Mouse (Mus musculus): ENCODE results near the gene Ugt1a5. TPM values are rescaled to one million over a fixed set of nuclear protein-coding genes. Genes with fewer than 3 reads are reported as not detected.

Ugt1a5 gene
- polyA plus RNA-seq, 1 experiment from 2014 or later: not detected

DNA sequence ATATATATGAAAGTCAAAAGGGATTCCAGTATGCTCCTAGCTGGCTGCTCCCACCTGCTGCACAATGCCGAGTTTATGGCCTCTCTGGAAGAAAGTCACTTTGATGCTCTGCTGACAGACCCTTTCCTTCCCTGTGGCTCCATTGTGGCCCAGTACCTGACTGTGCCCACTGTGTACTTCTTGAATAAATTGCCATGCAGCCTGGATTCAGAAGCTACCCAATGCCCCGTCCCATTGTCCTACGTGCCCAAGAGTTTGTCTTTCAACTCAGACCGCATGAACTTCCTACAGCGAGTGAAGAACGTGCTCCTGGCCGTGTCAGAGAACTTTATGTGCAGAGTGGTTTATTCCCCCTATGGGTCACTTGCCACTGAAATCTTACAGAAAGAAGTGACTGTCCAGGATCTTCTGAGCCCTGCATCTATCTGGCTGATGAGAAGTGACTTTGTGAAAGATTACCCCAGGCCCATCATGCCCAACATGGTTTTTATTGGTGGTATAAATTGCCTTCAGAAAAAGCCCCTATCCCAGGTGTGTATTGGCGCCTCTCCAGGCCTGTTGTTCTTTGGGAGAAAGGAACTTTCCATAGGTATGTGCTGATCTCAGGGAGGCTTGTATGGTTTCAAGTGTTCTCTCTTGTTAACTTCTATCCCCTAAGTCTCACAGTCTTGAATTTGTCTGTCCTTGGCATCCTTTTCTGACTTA lies 46.7 kb downstream of the Ugt1a5 start:
- Histone ChIP-seq H3K27ac (ENCODE audit: low read length) (no peak overlapping the region), H3K36me3 (ENCODE audit: control insufficient read depth, insufficient read depth, low read length) (no peaks in the 10 kb centered on the region), H3K9me3 (ENCODE audit: control insufficient read depth, low read length) (peaks cover 53% of the 10 kb centered on the region), H3K4me1 (replicated peaks; ENCODE audit: control insufficient read depth, insufficient read depth, low read length) (no peaks in the 10 kb centered on the region), H3K9ac (ENCODE audit: low read length) (no peak overlapping the region), H3K27me3 (ENCODE audit: control insufficient read depth, insufficient read depth, low read depth, low read length) (no peaks in the 10 kb centered on the region), H3K4me3 (ENCODE audit: low read length) (no peak overlapping the region), H3K4me2 (ENCODE audit: low read depth, low read length) (no peak overlapping the region)
- no peak for ATAC-seq (ENCODE audit: low read depth)
- 54% methylated on average over 8 of the region's 8 CpGs for WGBS

GRCm38 (mm10) chr1:88213061-88213460 lies 47.2 kb downstream of the Ugt1a5 start:
- Histone ChIP-seq H3K9ac (ENCODE audit: low read length) (no peak overlapping the region), H3K4me2 (ENCODE audit: low read depth, low read length) (no peak overlapping the region), H3K27ac (ENCODE audit: low read length) (no peak overlapping the region), H3K4me1 (replicated peaks; ENCODE audit: control insufficient read depth, insufficient read depth, low read length) (no peaks in the 10 kb centered on the region), H3K9me3 (ENCODE audit: control insufficient read depth, low read length) (peaks cover 55% of the 10 kb centered on the region), H3K36me3 (ENCODE audit: control insufficient read depth, insufficient read depth, low read length) (no peaks in the 10 kb centered on the region), H3K27me3 (ENCODE audit: control insufficient read depth, insufficient read depth, low read depth, low read length) (no peaks in the 10 kb centered on the region), H3K4me3 (ENCODE audit: low read length) (no peak overlapping the region)
- 69% methylated on average over 1 of the region's 1 CpGs for WGBS
- no peak for ATAC-seq (ENCODE audit: low read depth)

GRCm38 (mm10) chr1:88213766-88214461 lies 48.1 kb downstream of the Ugt1a5 start:
- Histone ChIP-seq H3K36me3 (ENCODE audit: control insufficient read depth, insufficient read depth, low read length) (no peaks in the 10 kb centered on the region), H3K4me3 (ENCODE audit: low read length) (no peak overlapping the region), H3K27me3 (ENCODE audit: control insufficient read depth, insufficient read depth, low read depth, low read length) (no peaks in the 10 kb centered on the region), H3K4me1 (replicated peaks; ENCODE audit: control insufficient read depth, insufficient read depth, low read length) (no peaks in the 10 kb centered on the region), H3K9ac (ENCODE audit: low read length) (no peak overlapping the region), H3K9me3 (ENCODE audit: control insufficient read depth, low read length) (peaks cover 55% of the 10 kb centered on the region), H3K27ac (ENCODE audit: low read length) (no peak overlapping the region), H3K4me2 (ENCODE audit: low read depth, low read length) (no peak overlapping the region)
- WGBS: 73% methylated on average over 2 of the region's 2 CpGs
- ATAC-seq (ENCODE audit: low read depth): no peak

DNA sequence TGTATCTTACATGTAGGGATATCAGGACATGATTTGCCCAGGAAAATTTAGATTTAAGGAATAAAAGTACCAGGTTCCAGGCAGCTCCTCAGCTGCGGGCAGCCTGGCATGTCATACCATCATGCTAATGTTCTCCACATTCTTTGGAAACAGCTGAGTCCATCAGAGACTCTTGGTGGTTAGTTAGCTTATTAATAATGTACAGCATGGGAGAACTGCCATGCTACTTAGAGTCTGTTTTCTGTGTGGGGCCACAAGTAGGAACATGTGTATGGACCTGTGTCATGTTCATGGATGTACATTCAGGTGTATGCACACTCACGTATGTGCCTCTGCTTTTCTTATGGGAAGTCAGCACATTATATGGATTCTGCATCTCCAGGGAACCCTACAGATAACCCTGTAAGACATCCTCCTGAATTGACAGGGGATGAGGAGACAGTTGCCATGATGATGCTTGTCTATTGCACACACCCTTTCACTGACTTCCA lies 48.7 kb downstream of the Ugt1a5 start:
- 77% methylated on average over 2 of the region's 2 CpGs for WGBS
- no peak for ATAC-seq (ENCODE audit: low read depth)
- no peak overlapping the region for H3K27ac ChIP-seq (ENCODE audit: low read length)

DNA sequence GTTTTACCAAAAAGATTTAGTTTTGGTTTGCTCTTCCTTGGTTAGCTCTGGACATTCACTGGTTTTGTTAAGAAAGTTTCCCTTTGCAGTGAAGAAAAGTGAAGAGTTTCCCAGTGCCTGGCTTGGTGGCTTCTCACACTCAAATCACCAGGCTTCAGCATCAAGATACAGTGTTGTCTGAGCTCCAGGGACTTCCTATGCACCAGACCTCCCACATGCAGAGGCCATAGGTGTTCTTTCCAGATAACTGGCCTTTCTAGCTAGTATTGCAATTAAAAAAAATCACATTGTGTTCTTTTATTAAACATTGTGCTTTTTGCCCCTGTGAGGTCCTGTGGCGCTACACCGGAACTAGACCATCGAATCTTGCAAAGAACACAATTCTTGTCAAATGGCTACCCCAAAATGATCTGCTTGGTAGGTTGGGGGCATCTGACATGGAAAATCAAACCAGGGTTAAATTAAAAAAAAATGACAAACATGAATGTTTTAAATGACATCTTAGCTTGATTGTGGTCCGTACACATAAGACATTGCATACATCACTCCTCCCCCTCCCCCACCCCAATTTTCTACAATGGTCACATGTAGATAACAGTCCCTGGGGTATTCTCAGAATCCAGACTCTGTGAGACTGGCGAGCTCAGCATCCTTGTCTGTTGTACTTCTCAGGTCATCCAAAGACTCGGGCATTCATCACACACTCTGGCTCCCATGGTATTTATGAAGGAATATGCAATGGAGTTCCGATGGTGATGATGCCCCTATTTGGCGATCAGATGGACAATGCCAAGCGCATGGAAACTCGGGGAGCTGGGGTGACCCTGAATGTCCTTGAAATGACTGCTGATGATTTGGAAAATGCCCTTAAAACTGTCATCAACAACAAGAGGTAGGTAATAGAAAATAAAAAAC lies 49.9 kb downstream of the Ugt1a5 start:
- Histone ChIP-seq H3K36me3 (ENCODE audit: control insufficient read depth, insufficient read depth, low read length) (no peaks in the 10 kb centered on the region), H3K4me2 (ENCODE audit: low read depth, low read length) (no peak overlapping the region), H3K4me1 (replicated peaks; ENCODE audit: control insufficient read depth, insufficient read depth, low read length) (no peaks in the 10 kb centered on the region), H3K27me3 (ENCODE audit: control insufficient read depth, insufficient read depth, low read depth, low read length) (no peaks in the 10 kb centered on the region), H3K9ac (ENCODE audit: low read length) (no peak overlapping the region), H3K27ac (ENCODE audit: low read length) (no peak overlapping the region), H3K4me3 (ENCODE audit: low read length) (no peak overlapping the region), H3K9me3 (ENCODE audit: control insufficient read depth, low read length) (peaks cover 55% of the 10 kb centered on the region)
- ATAC-seq (ENCODE audit: low read depth): no peak
- WGBS: 67% methylated on average over 10 of the region's 10 CpGs

More for the DNA sequence above, 48.7 kb downstream of the Ugt1a5 start:
- H3K9me3 ChIP-seq (ENCODE audit: control insufficient read depth, low read length): peaks cover 55% of the 10 kb centered on the region
- no peak overlapping the region for H3K4me3 ChIP-seq (ENCODE audit: low read length)
- no peaks in the 10 kb centered on the region for H3K36me3 ChIP-seq (ENCODE audit: control insufficient read depth, insufficient read depth, low read length)
- H3K27me3 ChIP-seq (ENCODE audit: control insufficient read depth, insufficient read depth, low read depth, low read length): no peaks in the 10 kb centered on the region
- H3K9ac ChIP-seq (ENCODE audit: low read length): no peak overlapping the region
- no peaks in the 10 kb centered on the region for H3K4me1 ChIP-seq (replicated peaks; ENCODE audit: control insufficient read depth, insufficient read depth, low read length)
- no peak overlapping the region for H3K4me2 ChIP-seq (ENCODE audit: low read depth, low read length)

- ATAC-seq (ENCODE audit: low read depth): no peak
- WGBS: 54% methylated on average over 2 of the region's 2 CpGs
- Histone ChIP-seq H3K4me3 (ENCODE audit: low read length) (no peak overlapping the region), H3K4me1 (replicated peaks; ENCODE audit: control insufficient read depth, insufficient read depth, low read length) (no peaks in the 10 kb centered on the region), H3K27me3 (ENCODE audit: control insufficient read depth, insufficient read depth, low read depth, low read length) (no peaks in the 10 kb centered on the region), H3K4me2 (ENCODE audit: low read depth, low read length) (no peak overlapping the region), H3K9me3 (ENCODE audit: control insufficient read depth, low read length) (peaks cover 52% of the 10 kb centered on the region), H3K27ac (ENCODE audit: low read length) (no peak overlapping the region), H3K9ac (ENCODE audit: low read length) (no peak overlapping the region), H3K36me3 (ENCODE audit: control insufficient read depth, insufficient read depth, low read length) (no peaks in the 10 kb centered on the region)
Observed at GRCm38 (mm10) chr1:88216551-88216950, 50.7 kb downstream of the Ugt1a5 start.

DNA sequence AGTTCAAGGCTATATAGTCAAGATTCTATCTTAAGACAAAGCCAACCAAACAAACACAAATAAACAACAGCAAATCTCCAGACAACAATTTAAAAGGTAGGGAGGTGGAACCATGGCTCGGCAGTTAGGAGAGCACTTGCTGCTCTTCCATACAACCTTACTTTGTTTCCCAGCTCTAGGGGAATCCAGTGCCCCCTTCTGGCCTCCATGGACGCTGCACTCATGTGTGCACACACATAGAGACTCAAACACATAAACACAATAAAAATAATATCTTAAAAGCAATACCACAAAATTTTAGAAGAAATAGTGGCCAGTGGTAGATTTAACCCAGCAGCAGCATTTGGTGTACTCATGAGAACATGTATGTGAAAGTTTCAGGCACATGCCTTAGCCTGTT lies 51.3 kb downstream of the Ugt1a5 start:
- ATAC-seq (ENCODE audit: low read depth): no peak
- Histone ChIP-seq H3K4me2 (ENCODE audit: low read depth, low read length) (no peak overlapping the region), H3K27me3 (ENCODE audit: control insufficient read depth, insufficient read depth, low read depth, low read length) (no peaks in the 10 kb centered on the region), H3K4me3 (ENCODE audit: low read length) (no peak overlapping the region), H3K4me1 (replicated peaks; ENCODE audit: control insufficient read depth, insufficient read depth, low read length) (no peaks in the 10 kb centered on the region), H3K27ac (ENCODE audit: low read length) (no peak overlapping the region), H3K36me3 (ENCODE audit: control insufficient read depth, insufficient read depth, low read length) (no peaks in the 10 kb centered on the region), H3K9me3 (ENCODE audit: control insufficient read depth, low read length) (peaks cover 46% of the 10 kb centered on the region), H3K9ac (ENCODE audit: low read length) (no peak overlapping the region)
- 48% methylated on average over 2 of the region's 2 CpGs for WGBS

DNA sequence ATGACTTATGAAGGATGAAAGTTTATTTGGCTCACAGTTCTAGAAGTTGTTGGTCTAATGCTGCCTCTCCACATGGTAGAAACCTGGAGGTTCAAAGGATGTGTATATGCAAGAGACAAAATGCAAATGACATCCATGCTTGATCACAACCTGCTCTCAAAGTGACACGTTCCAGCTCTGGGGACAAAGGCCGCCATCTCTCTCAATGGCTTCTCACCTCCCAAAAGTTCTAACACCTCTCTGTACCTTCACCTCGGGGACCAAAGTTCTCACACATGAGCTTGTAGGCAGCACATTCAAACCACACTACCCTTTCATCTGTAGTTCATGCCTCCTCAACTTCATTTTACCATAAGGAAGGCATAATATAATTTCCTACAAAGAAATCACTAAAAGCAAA lies 51.8 kb downstream of the Ugt1a5 start:
- Histone ChIP-seq H3K9ac (ENCODE audit: low read length) (no peak overlapping the region), H3K9me3 (ENCODE audit: control insufficient read depth, low read length) (peaks cover 41% of the 10 kb centered on the region), H3K4me3 (ENCODE audit: low read length) (no peak overlapping the region), H3K4me1 (replicated peaks; ENCODE audit: control insufficient read depth, insufficient read depth, low read length) (no peaks in the 10 kb centered on the region), H3K36me3 (ENCODE audit: control insufficient read depth, insufficient read depth, low read length) (no peaks in the 10 kb centered on the region), H3K27me3 (ENCODE audit: control insufficient read depth, insufficient read depth, low read depth, low read length) (no peaks in the 10 kb centered on the region), H3K4me2 (ENCODE audit: low read depth, low read length) (no peak overlapping the region), H3K27ac (ENCODE audit: low read length) (no peak overlapping the region)
- ATAC-seq (ENCODE audit: low read depth): no peak
- 31% methylated on average over 3 of the region's 3 CpGs for whole genome bisulfite sequencing

- Histone ChIP-seq H3K27ac (ENCODE audit: low read length) (no peak overlapping the region), H3K9me3 (ENCODE audit: control insufficient read depth, low read length) (peaks cover 39% of the 10 kb centered on the region), H3K4me2 (ENCODE audit: low read depth, low read length) (no peak overlapping the region), H3K9ac (ENCODE audit: low read length) (no peak overlapping the region), H3K4me3 (ENCODE audit: low read length) (no peak overlapping the region), H3K4me1 (replicated peaks; ENCODE audit: control insufficient read depth, insufficient read depth, low read length) (no peaks in the 10 kb centered on the region), H3K36me3 (ENCODE audit: control insufficient read depth, insufficient read depth, low read length) (no peaks in the 10 kb centered on the region), H3K27me3 (ENCODE audit: control insufficient read depth, insufficient read depth, low read depth, low read length) (no peaks in the 10 kb centered on the region)
- no peak for ATAC-seq (ENCODE audit: low read depth)
- WGBS: 70% methylated on average over 9 of the region's 9 CpGs
Observed at GRCm38 (mm10) chr1:88218051-88218450, 52.2 kb downstream of the Ugt1a5 start.
